In genomic region chr5:64156579-64156978, GRCm38 (mm10) we compare ENCODE assay signal across 9 mouse cellular contexts. TPM values are rescaled to one million over a fixed set of nuclear protein-coding genes. Genes with fewer than 3 reads are reported as not detected.
DNase-seq lines count a peak whose midpoint lies in the region; ATAC-seq and TF ChIP-seq lines count a peak whose summit lies in the region.
"Had no signal": no experiment of that assay in that cellular context is flagged by ENCODE, and none has a peak within 500 bp of the region (broad histone marks: within the 10 kb centered on the region; RNA-seq: fewer than 3 reads in every experiment).

No protein-coding gene starts in this region.

- peak overlapping the region; percentile 81 for H3K27ac ChIP-seq in gastrocnemius, adult 2 months
- no peak overlapping the region; the same call in 1 of the 2 replicates for H3K27ac ChIP-seq in limb, embryonic 14.5 days (replicated peaks; ENCODE audit: low read depth, low read length)
- peak overlapping the region; percentile 86 for H3K27ac ChIP-seq in stomach, postnatal 0 days (replicated peaks)
- H3K27ac ChIP-seq: neural tube, embryonic 12.5 days had no signal

- 42% methylated on average over 4 of the region's 4 CpGs for WGBS in limb, embryonic 14.5 days
- 25% methylated on average over 4 of the region's 4 CpGs for WGBS in stomach, postnatal 0 days

- peak overlapping the region; percentile 28; the same call in 1 of the 2 replicates for H3K4me2 ChIP-seq in limb, embryonic 14.5 days (replicated peaks; ENCODE audit: low read depth, low read length, severe bottlenecking)
- peak overlapping the region; percentile 37 for H3K4me2 ChIP-seq in stomach, postnatal 0 days (replicated peaks; ENCODE audit: low read depth)
- H3K4me2 ChIP-seq: neural tube, embryonic 12.5 days had no signal

- peak overlapping the region; percentile 60 for H3K4me3 ChIP-seq in gastrocnemius, adult 2 months
- H3K4me3 ChIP-seq in limb, embryonic 14.5 days (replicated peaks; ENCODE audit: low read length): 0 out of 2 replicates have a peak overlapping the region, but pooled peaks have one; percentile 12
- peak overlapping the region; percentile 3; the same call in 1 of the 2 replicates for H3K4me3 ChIP-seq in stomach, postnatal 0 days (ENCODE audit: low read depth, low read length)
- H3K4me3 ChIP-seq: neural tube, embryonic 12.5 days had no signal

- intact Hi-C loops in gastrocnemius, adult 2 months (cut with DNase I): no loop called here
- intact Hi-C loops in gastrocnemius, postnatal 14 days (cut with DNase I; ENCODE audit: low total_unique reads): no loop called here

- peaks cover 38% of the 10 kb centered on the region for H3K27me3 ChIP-seq in limb, embryonic 14.5 days (ENCODE audit: control insufficient read depth, insufficient read depth, low read length)
- H3K27me3 ChIP-seq in stomach, postnatal 0 days (ENCODE audit: control insufficient read depth, insufficient read depth, low read length): no peaks in the 10 kb centered on the region

- H3K36me3 ChIP-seq in limb, embryonic 14.5 days (ENCODE audit: control insufficient read depth, insufficient read depth, low read length): no peaks in the 10 kb centered on the region
- H3K36me3 ChIP-seq in stomach, postnatal 0 days (ENCODE audit: control insufficient read depth, insufficient read depth, low read length): no peaks in the 10 kb centered on the region
- H3K36me3 ChIP-seq: neural tube, embryonic 12.5 days had no signal

- peak; percentile 67 for DNase-seq in gastrocnemius, adult 2 months
- no peak for DNase-seq in gastrocnemius, postnatal 10 days
- DNase-seq in urinary bladder, postnatal 25 days (ENCODE audit: low spot score): peak; percentile 11
- no peak for DNase-seq in urinary bladder, adult 2 months (ENCODE audit: low spot score)
- no peak for DNase-seq in limb, embryonic 14.5 days (ENCODE audit: low spot score)
- no peak for DNase-seq in stomach, postnatal 0 days (ENCODE audit: low spot score)
- DNase-seq in adrenal gland, postnatal 4 days (ENCODE audit: low spot score in 2 of 2): no peak
- DNase-seq in gastrocnemius, postnatal 14 days: no peak

- TF ChIP-seq EP300 in stomach, postnatal 0 days (optimal IDR thresholded peaks at IDR 0.05): no peak

- no peak for ATAC-seq in limb, embryonic 14.5 days (ENCODE audit: low FRiP score, low read depth)
- ATAC-seq in stomach, postnatal 0 days (ENCODE audit: low FRiP score, low TSS enrichment): no peak

- no peak overlapping the region for H3K9ac ChIP-seq in limb, embryonic 14.5 days (ENCODE audit: low read depth, low read length, severe bottlenecking)
- H3K9ac ChIP-seq in stomach, postnatal 0 days (ENCODE audit: low read length): 0 out of 2 replicates have a peak overlapping the region, but pooled peaks have one; percentile 23
- H3K9ac ChIP-seq: neural tube, embryonic 12.5 days had no signal

- peaks cover 9% of the 10 kb centered on the region; the same call in 1 of the 2 replicates for H3K4me1 ChIP-seq in limb, embryonic 14.5 days (ENCODE audit: control insufficient read depth, insufficient read depth, low read length)
- no peaks in the 10 kb centered on the region; the same call in 1 of the 2 replicates for H3K4me1 ChIP-seq in stomach, postnatal 0 days (replicated peaks; ENCODE audit: control insufficient read depth, insufficient read depth)

- no peak for TF ChIP-seq POLR2A in limb, embryonic 14.5 days (IDR thresholded peaks at IDR 0.05; ENCODE audit: borderline replicate concordance, extremely low read depth, insufficient read depth, insufficient read length)

- no peak for TF ChIP-seq CTCF in gastrocnemius, adult 2 months (IDR thresholded peaks at IDR 0.05)
- no peak for TF ChIP-seq CTCF in stomach, postnatal 0 days (IDR thresholded peaks at IDR 0.05; ENCODE audit: low read depth)

- H3K9me3 ChIP-seq in limb, embryonic 14.5 days (ENCODE audit: control insufficient read depth, low read length): no peaks in the 10 kb centered on the region
- H3K9me3 ChIP-seq in stomach, postnatal 0 days (ENCODE audit: control insufficient read depth, low read length): no peaks in the 10 kb centered on the region
- H3K9me3 ChIP-seq: neural tube, embryonic 12.5 days had no signal

RNA-seq across cellular contexts. Expression of gene Tbc1d1, which starts 0.5 kb away (rescaled TPM):
- total RNA-seq in gastrocnemius, adult 2 months (2021): 10 to 100 TPM; 46.4 to 46.9 TPM
- 10 to 100 TPM; 35.5 to 36.8 TPM for total RNA-seq in gastrocnemius, postnatal 10 days (2021)
- 41.2 and 42.3 TPM in 2 replicates for polyA plus RNA-seq in urinary bladder, adult 2 months (2012; rRNA removed)
- polyA plus RNA-seq in limb, embryonic 14.5 days (2012; rRNA removed): 22.9 and 25.5 TPM in 2 replicates
- polyA plus RNA-seq in limb, embryonic 14.5 days (2014; fragmentation: Nextera tagmentation; extraction: Ambion mirVana): 23.1 and 25.8 TPM in 2 replicates
- polyA plus RNA-seq in stomach, postnatal 0 days (2015; fragmentation: Nextera tagmentation; extraction: Ambion mirVana): 11.5 and 12.4 TPM in 2 replicates
- 10 to 100 TPM; 20.2 to 26.7 TPM for total RNA-seq in adrenal gland, postnatal 4 days (2021)
- total RNA-seq in gastrocnemius, postnatal 14 days (2021): 10 to 100 TPM; 29.9 to 39.6 TPM

Comparison
In these comparisons a context has a peak if more than half of its experiments do, and no peak if none do; other contexts are left out.
1. DNase-seq: peak in gastrocnemius, adult 2 months (single experiment) and urinary bladder, postnatal 25 days (single experiment); none in gastrocnemius, postnatal 10 days (single experiment), urinary bladder, adult 2 months (single experiment), limb, embryonic 14.5 days (single experiment), stomach, postnatal 0 days (single experiment), adrenal gland, postnatal 4 days (0 of 2) and gastrocnemius, postnatal 14 days (single experiment).
2. H3K4me3 ChIP-seq: peak in every context shown above with its lines; median percentile 60 in gastrocnemius, adult 2 months; 12 in limb, embryonic 14.5 days; 3 in stomach, postnatal 0 days.